Mouse (Mus musculus): Measurements from ENCODE around the gene Cers2. TPM values are rescaled to one million over a fixed set of nuclear protein-coding genes. Genes with fewer than 3 reads are reported as not detected.
"Not testable (repeated sequence)": the region's sequence is repeated elsewhere in the genome, so short reads cannot be mapped to it uniquely, and the experiment has no call there.

The Cers2 gene
- total and polyA plus RNA-seq, 3 experiments, result 134 to 357 (median 307) TPM

DNA sequence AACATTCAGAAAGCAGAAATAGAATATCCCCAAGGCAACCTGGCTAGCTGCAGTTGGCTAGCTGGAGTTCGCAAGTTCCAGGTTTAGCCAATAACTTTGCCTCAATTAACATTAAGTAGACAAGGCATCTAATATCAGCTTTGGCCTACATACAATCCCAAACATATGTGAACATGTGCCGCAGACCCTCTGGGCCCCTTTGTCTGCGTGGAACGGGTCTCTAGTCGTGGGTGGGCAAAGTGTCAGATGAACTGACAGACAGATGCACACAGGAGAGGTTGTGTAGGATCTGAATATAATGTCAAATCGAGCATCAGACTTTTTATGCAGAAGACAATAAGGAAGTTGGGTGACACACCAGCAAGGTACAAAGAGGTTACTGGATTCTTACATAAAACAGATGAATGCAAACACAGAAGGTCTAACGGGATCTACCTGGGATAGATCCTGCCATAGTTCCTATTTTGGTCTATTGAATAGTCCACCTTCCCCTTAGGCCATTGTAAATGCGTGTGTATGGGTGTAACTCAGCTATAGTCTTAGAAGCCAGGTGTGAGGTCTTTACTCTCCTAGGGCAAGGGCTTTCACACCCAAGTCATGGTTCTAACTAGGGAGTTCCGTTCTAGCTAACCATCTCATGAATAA lies 28.9 kb downstream of the Cers2 start:
- not testable (repeated sequence) for H3K4me1 ChIP-seq (ENCODE audit: control insufficient read depth in 1 of 2, insufficient read depth in 2 of 2, low read length in 2 of 2); H3K4me3 ChIP-seq (ENCODE audit: control insufficient read depth in 1 of 2, insufficient read depth in 1 of 2, low read depth in 2 of 2, low read length in 2 of 2); DNase-seq (ENCODE audit: low read depth, low spot score); H3K9me3 ChIP-seq (replicated peaks; ENCODE audit: insufficient read depth, low read length); H3K79me2 ChIP-seq (ENCODE audit: control insufficient read depth, insufficient read depth, low read length, poor library complexity); H3K27me3 ChIP-seq (ENCODE audit: control insufficient read depth in 1 of 2, insufficient read depth in 2 of 2, low read length in 2 of 2); H3K9ac ChIP-seq (ENCODE audit: control insufficient read depth, low read depth, low read length, poor library complexity, severe bottlenecking); H3K27ac ChIP-seq (ENCODE audit: control insufficient read depth, low read depth, low read length)
- H3K36me3 ChIP-seq (ENCODE audit: control insufficient read depth in 1 of 2, insufficient read depth in 2 of 2, low read length in 2 of 2), result peaks cover 0 to 84% of the 10 kb centered on the region in 2 experiments; a peak in 2 of 4 replicates

- TF ChIP-seq JUND (IDR thresholded peaks at IDR 0.05; ENCODE audit: low read depth, low read length) (no peak), GATA1 (IDR thresholded peaks at IDR 0.05; ENCODE audit: low read depth, low read length) (no peak), ZKSCAN1 (IDR thresholded peaks at IDR 0.05; ENCODE audit: low read depth, low read length) (no peak), MAFK (IDR thresholded peaks at IDR 0.05; ENCODE audit: borderline replicate concordance, low read depth, low read length) (no peak), GABPA (IDR thresholded peaks at IDR 0.05; ENCODE audit: low read depth, low read length) (no peak), EP300 (IDR thresholded peaks at IDR 0.05; ENCODE audit: low read depth in 1 of 2, low read length in 2 of 2) (no peak), CHD2 (IDR thresholded peaks at IDR 0.05; ENCODE audit: low read length) (no peak), POLR2AphosphoS5 (IDR thresholded peaks at IDR 0.05; ENCODE audit: borderline replicate concordance, low read depth, low read length) (no peak), MAX (IDR thresholded peaks at IDR 0.05; ENCODE audit: low read length) (no peak), BHLHE40 (IDR thresholded peaks at IDR 0.05; ENCODE audit: borderline replicate concordance, low read depth, low read length) (no peak), ETS1 (IDR thresholded peaks at IDR 0.05; ENCODE audit: low read depth, low read length) (no peak), ZNF384 (IDR thresholded peaks at IDR 0.05; ENCODE audit: low read depth, low read length) (no peak), HCFC1 (IDR thresholded peaks at IDR 0.05; ENCODE audit: low read depth, low read length) (no peak)
- no peaks in the 10 kb centered on the region for H3K4me1 ChIP-seq (ENCODE audit: control insufficient read depth in 1 of 2, insufficient read depth in 2 of 2, low read length in 2 of 2)
- H3K27ac ChIP-seq (ENCODE audit: control insufficient read depth, low read depth, low read length), result no peak overlapping the region
Observed at GRCm38 (mm10) chr3:95346454-95346853, 31.9 kb downstream of the Cers2 start.

GRCm38 (mm10) chr3:95348343-95348742 lies 33.8 kb downstream of the Cers2 start:
- H3K79me2 ChIP-seq (ENCODE audit: control insufficient read depth, insufficient read depth, low read length, poor library complexity); H3K4me3 ChIP-seq (ENCODE audit: control insufficient read depth in 1 of 2, insufficient read depth in 1 of 2, low read depth in 2 of 2, low read length in 2 of 2); H3K27ac ChIP-seq (ENCODE audit: control insufficient read depth, low read depth, low read length); H3K27me3 ChIP-seq (ENCODE audit: control insufficient read depth in 1 of 2, insufficient read depth in 2 of 2, low read length in 2 of 2); H3K9ac ChIP-seq (ENCODE audit: control insufficient read depth, low read depth, low read length, poor library complexity, severe bottlenecking); H3K4me1 ChIP-seq (ENCODE audit: control insufficient read depth in 1 of 2, insufficient read depth in 2 of 2, low read length in 2 of 2); DNase-seq (ENCODE audit: low read depth, low spot score); H3K9me3 ChIP-seq (replicated peaks; ENCODE audit: insufficient read depth, low read length): not testable (repeated sequence)
- H3K36me3 ChIP-seq (ENCODE audit: control insufficient read depth in 1 of 2, insufficient read depth in 2 of 2, low read length in 2 of 2), result peaks cover 0 to 77% of the 10 kb centered on the region in 2 experiments; a peak in 2 of 4 replicates
- peak; percentile 17 for TF ChIP-seq RAD21 (IDR thresholded peaks at IDR 0.05; ENCODE audit: low read depth, low read length)
- TF ChIP-seq ZNF384 (IDR thresholded peaks at IDR 0.05; ENCODE audit: low read depth, low read length), result 0 out of 2 replicates have a peak, but pooled peaks have one; percentile 33
- TF ChIP-seq SMC3 (IDR thresholded peaks at IDR 0.05; ENCODE audit: low read depth, low read length), result peak; percentile 29
- TF ChIP-seq POLR2AphosphoS2 (IDR thresholded peaks at IDR 0.05; ENCODE audit: low read length), result peak; percentile 67; the same call in 1 of the 2 replicates
- peak; percentile 56; the same call in 1 of the 2 replicates for TF ChIP-seq TBP (IDR thresholded peaks at IDR 0.05; ENCODE audit: low read depth, low read length)
- TF ChIP-seq CTCF (IDR thresholded peaks at IDR 0.05 in 2 of 3, conservative IDR thresholded peaks at IDR 0.05 in 1 of 3; ENCODE audit: control insufficient read depth in 1 of 3, insufficient read depth in 1 of 3, low read depth in 2 of 3, low read length in 3 of 3, poor library complexity in 1 of 3, severe bottlenecking in 1 of 3), result peak in 2 of 3 experiments; percentile 20 to 35; a peak in 2 of 6 replicates

More at GRCm38 (mm10) chr3:95346454-95346853, 31.9 kb downstream of the Cers2 start:
- Histone ChIP-seq H3K9me3 (replicated peaks; ENCODE audit: insufficient read depth, low read length) (no peaks in the 10 kb centered on the region), H3K36me3 (ENCODE audit: control insufficient read depth in 1 of 2, insufficient read depth in 2 of 2, low read length in 2 of 2) (peaks cover 0 to 76% of the 10 kb centered on the region in 2 experiments; a peak in 2 of 4 replicates), H3K27me3 (ENCODE audit: control insufficient read depth in 1 of 2, insufficient read depth in 2 of 2, low read length in 2 of 2) (no peaks in the 10 kb centered on the region), H3K9ac (ENCODE audit: control insufficient read depth, low read depth, low read length, poor library complexity, severe bottlenecking) (no peak overlapping the region), H3K79me2 (ENCODE audit: control insufficient read depth, insufficient read depth, low read length, poor library complexity) (no peaks in the 10 kb centered on the region), H3K4me3 (ENCODE audit: control insufficient read depth in 1 of 2, insufficient read depth in 1 of 2, low read depth in 2 of 2, low read length in 2 of 2) (no peak overlapping the region)
- DNase-seq (ENCODE audit: low read depth, low spot score), result no peak
